Mouse (Mus musculus) right cerebral cortex, postnatal 14 days (tissue): ENCODE data around the gene Secisbp2l.

Experiments
- DNase-seq: peaks from one replicate; pipeline ENCODE4 v3.0.0; 2022

The Secisbp2l gene

GRCm38 (mm10) chr2:125782719-125783109 lies at the start of gene Secisbp2l:
Secisbp2l (minus strand) TSS chr2:125782870.
- peak; percentile 93 for DNase-seq

- DNase-seq, result no peak
Measured at GRCm38 (mm10) chr2:125829924-125830323, 47.3 kb upstream of the Secisbp2l start.

GRCm38 (mm10) chr2:125827898-125828297 lies 45.2 kb upstream of the Secisbp2l start:
- DNase-seq, result no peak

- DNase-seq, result no peak
Measured at GRCm38 (mm10) chr2:125826201-125826600, 43.5 kb upstream of the Secisbp2l start.

GRCm38 (mm10) chr2:125820397-125820796 lies 37.7 kb upstream of the Secisbp2l start:
- no peak for DNase-seq

- DNase-seq, result no peak
Measured at GRCm38 (mm10) chr2:125813972-125814595, 31.4 kb upstream of the Secisbp2l start.

GRCm38 (mm10) chr2:125811332-125811731 lies 28.7 kb upstream of the Secisbp2l start:
- no peak for DNase-seq

GRCm38 (mm10) chr2:125809551-125809950 lies 26.9 kb upstream of the Secisbp2l start:
- DNase-seq, result peak; percentile 22

- no peak for DNase-seq
Measured at GRCm38 (mm10) chr2:125805826-125806225, 23.2 kb upstream of the Secisbp2l start.

- DNase-seq, result no peak
Measured at GRCm38 (mm10) chr2:125801947-125802346, 19.3 kb upstream of the Secisbp2l start.

GRCm38 (mm10) chr2:125801038-125801437 lies 18.4 kb upstream of the Secisbp2l start:
- DNase-seq, result no peak

GRCm38 (mm10) chr2:125800428-125800827 lies 17.8 kb upstream of the Secisbp2l start:
- DNase-seq, result no peak

- DNase-seq, result no peak
Measured at GRCm38 (mm10) chr2:125797872-125798271, 15.2 kb upstream of the Secisbp2l start.

- no peak for DNase-seq
Measured at GRCm38 (mm10) chr2:125795118-125795517, 12.4 kb upstream of the Secisbp2l start.

- no peak for DNase-seq
Measured at GRCm38 (mm10) chr2:125794166-125794565, 11.5 kb upstream of the Secisbp2l start.

GRCm38 (mm10) chr2:125792879-125793261 lies 10.2 kb upstream of the Secisbp2l start:
- DNase-seq, result no peak

- DNase-seq, result no peak
Measured at GRCm38 (mm10) chr2:125792144-125792878, 9.6 kb upstream of the Secisbp2l start.

GRCm38 (mm10) chr2:125791485-125791885 lies 8.8 kb upstream of the Secisbp2l start:
- no peak for DNase-seq

GRCm38 (mm10) chr2:125790242-125790641 lies 7.6 kb upstream of the Secisbp2l start:
- no peak for DNase-seq

- DNase-seq, result no peak
Measured at GRCm38 (mm10) chr2:125789265-125789664, 6.6 kb upstream of the Secisbp2l start.

GRCm38 (mm10) chr2:125788785-125789184 lies 6.1 kb upstream of the Secisbp2l start:
- DNase-seq, result no peak

GRCm38 (mm10) chr2:125788351-125788750 lies 5.7 kb upstream of the Secisbp2l start:
- DNase-seq, result no peak

GRCm38 (mm10) chr2:125785021-125785420 lies 2.4 kb upstream of the Secisbp2l start:
- no peak for DNase-seq

- DNase-seq, result no peak
Measured at GRCm38 (mm10) chr2:125784392-125784791, 1.7 kb upstream of the Secisbp2l start.

- no peak for DNase-seq
Measured at GRCm38 (mm10) chr2:125783868-125784267, 1.2 kb upstream of the Secisbp2l start.
